Mouse (Mus musculus): ENCODE results near the gene Zfp322a.
"Not testable (repeated sequence)": the region's sequence is repeated elsewhere in the genome, so short reads cannot be mapped to it uniquely, and the experiment has no call there.

GRCm38 (mm10) chr13:23354541-23354940 is 14.5 kb downstream of the Zfp322a start:
- not testable (repeated sequence) for TF ChIP-seq CTCF (IDR thresholded peaks at IDR 0.05; ENCODE audit: extremely low read depth, insufficient read depth, insufficient read length, insufficient replicate concordance); POLR2A (IDR thresholded peaks at IDR 0.05; ENCODE audit: low read depth, low read length)
